Mouse (Mus musculus) liver, postnatal 0 days (tissue): ENCODE data around the gene Irf2bp2. TPM values are rescaled to one million over a fixed set of nuclear protein-coding genes. Genes with fewer than 3 reads are reported as not detected.

ENCODE experiments used
- ATAC-seq: fragments of 200-750 bp; cut with Nextera tagmentation; 2 replicates; pipeline ENCODE4 v1.8.0; 2017; ENCODE audit warnings: mild to moderate bottlenecking, moderate library complexity
- DNase-seq: peaks from one replicate; pipeline ENCODE4 v3.0.0-alpha.2; 2016
- H3K27ac ChIP-seq: fragments of 300-500 bp; sonication (generic); 2 replicates; pipeline ENCODE4 v1.5.1; 2014; ENCODE audit warnings: antibody characterized with exemption, moderate library complexity, mild to moderate bottlenecking, low read depth
- H3K27me3 ChIP-seq: fragments of 300-500 bp; sonication (generic); 2 replicates; pipeline ENCODE4 v1.6.1; 2014; ENCODE audit warnings: low read length, control low read depth, mixed read lengths; ENCODE audit not compliant: insufficient read depth
- H3K36me3 ChIP-seq: fragments of 300-500 bp; sonication (generic); replicated peaks from 2 replicates; pipeline ENCODE4 v1.6.1; 2014; ENCODE audit warnings: mild to moderate bottlenecking, control low read depth, low read length, moderate library complexity, mixed read lengths; ENCODE audit not compliant: insufficient read depth
- H3K4me1 ChIP-seq: fragments of 300-500 bp; sonication (generic); 2 replicates; pipeline ENCODE4 v1.6.1; 2014; ENCODE audit warnings: antibody characterized with exemption, mild to moderate bottlenecking, control low read depth; ENCODE audit not compliant: insufficient read depth
- H3K4me2 ChIP-seq: fragments of 300-500 bp; sonication (generic); 2 replicates; pipeline ENCODE4 v1.6.1; 2014; ENCODE audit warnings: low read depth, mild to moderate bottlenecking, low read length, moderate library complexity, mixed read lengths
- H3K4me3 ChIP-seq: fragments of 300-500 bp; sonication (generic); 2 replicates; pipeline ENCODE4 v1.5.1; 2014; ENCODE audit warnings: low read depth, low read length
- H3K9ac ChIP-seq: fragments of 300-500 bp; sonication (generic); replicated peaks from 2 replicates; pipeline ENCODE4 v1.6.1; 2014; ENCODE audit warnings: mild to moderate bottlenecking, moderate library complexity
- H3K9me3 ChIP-seq: fragments of 300-500 bp; sonication (generic); 2 replicates; pipeline ENCODE4 v1.6.1; 2016; ENCODE audit warnings: mild to moderate bottlenecking, control low read depth, low read length, mixed read lengths
- CTCF ChIP-seq: sonication (generic); IDR thresholded peaks from 2 replicates; pipeline ENCODE4 v1.5.1; 2016; ENCODE audit warnings: antibody characterized with exemption, low read depth
- EP300 ChIP-seq: IDR thresholded peaks from 2 replicates; pipeline ENCODE4 v1.6.1; 2016; ENCODE audit warnings: antibody characterized with exemption, low read depth, mild to moderate bottlenecking
- WGBS: fragments of 180-500 bp; shearing (Covaris S2); extraction: QIAGEN DNeasy Blood & Tissue Kit; methylation state at CpG from one replicate; pipeline ENCODE4 v1.1.7; 2014; ENCODE audit not compliant: insufficient replicate concordance; 5-methylcytosine and 5-hydroxymethylcytosine counted together
- polyA plus RNA-seq: library from polyadenylated mRNA; unstranded; fragments of >200 nt; fragmentation: Nextera tagmentation; extraction: Ambion mirVana; gene quantifications from 2 replicates; pipeline ENCODE4 v1.2.1, GENCODE M21; 2015

The Irf2bp2 gene
- polyA plus RNA-seq, 1 experiment from 2014 or later, result 6.2 TPM

GRCm38 (mm10) chr8:126616736-126617135, 22.9 kb upstream of the Irf2bp2 start:
- ATAC-seq, result no peak
- DNase-seq, result no peak
- no peak for TF ChIP-seq CTCF
- TF ChIP-seq EP300, result no peak
- Histone ChIP-seq H3K4me2 (no peak overlapping the region), H3K4me1 (peaks cover 35% of the 10 kb centered on the region), H3K27me3 (no peaks in the 10 kb centered on the region), H3K9me3 (no peaks in the 10 kb centered on the region), H3K27ac (no peak overlapping the region), H3K36me3 (no peaks in the 10 kb centered on the region), H3K4me3 (no peak overlapping the region), H3K9ac (no peak overlapping the region)
- 61% methylated on average over 5 of the region's 5 CpGs for WGBS

GRCm38 (mm10) chr8:126615765-126616164, 22.0 kb upstream of the Irf2bp2 start:
- no peaks in the 10 kb centered on the region for H3K27me3 ChIP-seq
- ATAC-seq, result peak; percentile 20
- no peak overlapping the region for H3K4me3 ChIP-seq
- WGBS, result 46% methylated on average over 9 of the region's 9 CpGs
- H3K4me1 ChIP-seq, result peaks cover 36% of the 10 kb centered on the region
- H3K27ac ChIP-seq, result peak overlapping the region; percentile 55
- H3K4me2 ChIP-seq, result no peak overlapping the region; the same call in 1 of the 2 replicates
- H3K9ac ChIP-seq, result no peak overlapping the region; the same call in 1 of the 2 replicates
- peak; percentile 45 for DNase-seq
- TF ChIP-seq EP300 (no peak), CTCF (no peak)
- H3K9me3 ChIP-seq, result no peaks in the 10 kb centered on the region
- no peaks in the 10 kb centered on the region for H3K36me3 ChIP-seq

GRCm38 (mm10) chr8:126614740-126615132, 20.9 kb upstream of the Irf2bp2 start:
- H3K36me3 ChIP-seq, result no peaks in the 10 kb centered on the region
- no peak overlapping the region for H3K4me3 ChIP-seq
- no peaks in the 10 kb centered on the region for H3K9me3 ChIP-seq
- TF ChIP-seq EP300 (no peak), CTCF (no peak)
- H3K27me3 ChIP-seq, result no peaks in the 10 kb centered on the region
- H3K9ac ChIP-seq, result 0 out of 2 replicates have a peak overlapping the region, but pooled peaks have one; percentile 9
- no peak overlapping the region for H3K4me2 ChIP-seq
- ATAC-seq, result no peak
- H3K27ac ChIP-seq, result peak overlapping the region; percentile 94
- 60% methylated on average over 5 of the region's 5 CpGs for WGBS
- DNase-seq, result no peak
- H3K4me1 ChIP-seq, result peaks cover 38% of the 10 kb centered on the region

- Histone ChIP-seq H3K4me1 (peaks cover 36% of the 10 kb centered on the region), H3K4me2 (no peak overlapping the region), H3K36me3 (no peaks in the 10 kb centered on the region), H3K27ac (peak overlapping the region; percentile 94), H3K27me3 (no peaks in the 10 kb centered on the region), H3K9me3 (no peaks in the 10 kb centered on the region), H3K9ac (no peak overlapping the region), H3K4me3 (no peak overlapping the region)
- WGBS, result 41% methylated on average over 8 of the region's 8 CpGs
- ATAC-seq, result peak; percentile 94
- peak; percentile 73 for DNase-seq
- no peak for TF ChIP-seq CTCF
- TF ChIP-seq EP300, result peak; percentile 88
Observed at GRCm38 (mm10) chr8:126614062-126614739, 20.4 kb upstream of the Irf2bp2 start.

- TF ChIP-seq EP300, result no peak
- no peak for TF ChIP-seq CTCF
Observed at GRCm38 (mm10) chr8:126613143-126613542, 19.4 kb upstream of the Irf2bp2 start.

GRCm38 (mm10) chr8:126612739-126613138, 19.0 kb upstream of the Irf2bp2 start:
- no peak for TF ChIP-seq EP300
- TF ChIP-seq CTCF, result no peak
- DNase-seq, result no peak
- H3K9ac ChIP-seq, result no peak overlapping the region
- no peak overlapping the region for H3K27ac ChIP-seq
- H3K9me3 ChIP-seq, result no peaks in the 10 kb centered on the region
- H3K4me3 ChIP-seq, result no peak overlapping the region
- H3K27me3 ChIP-seq, result no peaks in the 10 kb centered on the region
- 91% methylated on average over 3 of the region's 3 CpGs for WGBS
- no peak overlapping the region for H3K4me2 ChIP-seq
- peaks cover 34% of the 10 kb centered on the region for H3K4me1 ChIP-seq
- ATAC-seq, result no peak
- no peaks in the 10 kb centered on the region for H3K36me3 ChIP-seq

More at GRCm38 (mm10) chr8:126613143-126613542, 19.4 kb upstream of the Irf2bp2 start:
- Histone ChIP-seq H3K9ac (no peak overlapping the region), H3K36me3 (no peaks in the 10 kb centered on the region), H3K4me3 (no peak overlapping the region), H3K27me3 (no peaks in the 10 kb centered on the region), H3K4me2 (no peak overlapping the region), H3K4me1 (peaks cover 34% of the 10 kb centered on the region), H3K27ac (no peak overlapping the region; the same call in 1 of the 2 replicates), H3K9me3 (no peaks in the 10 kb centered on the region)
- DNase-seq, result no peak
- WGBS, result 56% methylated on average over 5 of the region's 5 CpGs
- no peak for ATAC-seq
